Mouse (Mus musculus) kidney, adult 11 months (tissue): ENCODE results near the gene Bicral.
A peak's percentile ranks its signal among the peaks of the same experiment; 100 is the strongest.
"Not testable (repeated sequence)": the region's sequence is repeated elsewhere in the genome, so short reads cannot be mapped to it uniquely, and the experiment has no call there.

Source experiments
- DNase-seq: peaks from one replicate; pipeline ENCODE4 v3.0.0; 2022

Bicral gene

GRCm38 (mm10) chr17:46874133-46874532 lies 15.9 kb upstream of the Bicral start:
- DNase-seq: peak; percentile 63

GRCm38 (mm10) chr17:46872806-46873205 lies 14.5 kb upstream of the Bicral start:
- DNase-seq: no peak

- DNase-seq: no peak
These were observed 12.6 kb upstream of the Bicral start for GRCm38 (mm10) chr17:46870913-46871312.

GRCm38 (mm10) chr17:46870204-46870798 lies 12.0 kb upstream of the Bicral start:
- no peak for DNase-seq

GRCm38 (mm10) chr17:46866836-46867235 lies 8.6 kb upstream of the Bicral start:
- DNase-seq: no peak

- DNase-seq: no peak
These were observed 6.4 kb upstream of the Bicral start for GRCm38 (mm10) chr17:46864566-46865195.

- DNase-seq: no peak
These were observed 1.8 kb upstream of the Bicral start for GRCm38 (mm10) chr17:46860120-46860519.

- DNase-seq: no peak
These were observed 615 bp upstream of the Bicral start for GRCm38 (mm10) chr17:46858749-46859444.

GRCm38 (mm10) chr17:46857361-46857902 lies 850 bp downstream of the Bicral start:
- DNase-seq: peak; percentile 71

- peak; percentile 53 for DNase-seq
These were observed 1.6 kb downstream of the Bicral start for GRCm38 (mm10) chr17:46856471-46857360.

GRCm38 (mm10) chr17:46856107-46856388 lies 2.2 kb downstream of the Bicral start:
- no peak for DNase-seq

GRCm38 (mm10) chr17:46855328-46856106 lies 2.8 kb downstream of the Bicral start:
- no peak for DNase-seq

- peak; percentile 42 for DNase-seq
These were observed 3.6 kb downstream of the Bicral start for GRCm38 (mm10) chr17:46854640-46855110.

GRCm38 (mm10) chr17:46854096-46854495 lies 4.2 kb downstream of the Bicral start:
- no peak for DNase-seq

GRCm38 (mm10) chr17:46853281-46853680 lies 5.0 kb downstream of the Bicral start:
- DNase-seq: peak; percentile 68

- DNase-seq: peak; percentile 69
These were observed 5.6 kb downstream of the Bicral start for GRCm38 (mm10) chr17:46852725-46853124.

- no peak for DNase-seq
These were observed 11.1 kb downstream of the Bicral start for GRCm38 (mm10) chr17:46847206-46847605.

- not testable (repeated sequence) for DNase-seq
These were observed 11.7 kb downstream of the Bicral start for GRCm38 (mm10) chr17:46846573-46846972.

- DNase-seq: no peak
These were observed 13.0 kb downstream of the Bicral start for GRCm38 (mm10) chr17:46845262-46845661.

GRCm38 (mm10) chr17:46844811-46845210 lies 13.5 kb downstream of the Bicral start:
- DNase-seq: no peak

GRCm38 (mm10) chr17:46843716-46844115 lies 14.6 kb downstream of the Bicral start:
- DNase-seq: no peak

- DNase-seq: peak; percentile 41
These were observed 15.3 kb downstream of the Bicral start for GRCm38 (mm10) chr17:46843022-46843421.
